Mouse (Mus musculus) liver, postnatal 0 days (tissue): ENCODE results near the gene Snx1. TPM values are rescaled to one million over a fixed set of nuclear protein-coding genes. Genes with fewer than 3 reads are reported as not detected.

Experiments used
- ATAC-seq: fragments of 200-750 bp; cut with Nextera tagmentation; 2 replicates; pipeline ENCODE4 v1.8.0; 2017; ENCODE audit warnings: mild to moderate bottlenecking, moderate library complexity
- DNase-seq: peaks from one replicate; pipeline ENCODE4 v3.0.0-alpha.2; 2016
- H3K27ac ChIP-seq: fragments of 300-500 bp; sonication (generic); 2 replicates; pipeline ENCODE4 v1.5.1; 2014; ENCODE audit warnings: antibody characterized with exemption, moderate library complexity, mild to moderate bottlenecking, low read depth
- H3K27me3 ChIP-seq: fragments of 300-500 bp; sonication (generic); 2 replicates; pipeline ENCODE4 v1.6.1; 2014; ENCODE audit warnings: low read length, control low read depth, mixed read lengths; ENCODE audit not compliant: insufficient read depth
- H3K36me3 ChIP-seq: fragments of 300-500 bp; sonication (generic); replicated peaks from 2 replicates; pipeline ENCODE4 v1.6.1; 2014; ENCODE audit warnings: mild to moderate bottlenecking, control low read depth, low read length, moderate library complexity, mixed read lengths; ENCODE audit not compliant: insufficient read depth
- H3K4me1 ChIP-seq: fragments of 300-500 bp; sonication (generic); 2 replicates; pipeline ENCODE4 v1.6.1; 2014; ENCODE audit warnings: antibody characterized with exemption, mild to moderate bottlenecking, control low read depth; ENCODE audit not compliant: insufficient read depth
- H3K4me2 ChIP-seq: fragments of 300-500 bp; sonication (generic); 2 replicates; pipeline ENCODE4 v1.6.1; 2014; ENCODE audit warnings: low read depth, mild to moderate bottlenecking, low read length, moderate library complexity, mixed read lengths
- H3K4me3 ChIP-seq: fragments of 300-500 bp; sonication (generic); 2 replicates; pipeline ENCODE4 v1.5.1; 2014; ENCODE audit warnings: low read depth, low read length
- H3K9ac ChIP-seq: fragments of 300-500 bp; sonication (generic); replicated peaks from 2 replicates; pipeline ENCODE4 v1.6.1; 2014; ENCODE audit warnings: mild to moderate bottlenecking, moderate library complexity
- H3K9me3 ChIP-seq: fragments of 300-500 bp; sonication (generic); 2 replicates; pipeline ENCODE4 v1.6.1; 2016; ENCODE audit warnings: mild to moderate bottlenecking, control low read depth, low read length, mixed read lengths
- CTCF ChIP-seq: sonication (generic); IDR thresholded peaks from 2 replicates; pipeline ENCODE4 v1.5.1; 2016; ENCODE audit warnings: antibody characterized with exemption, low read depth
- EP300 ChIP-seq: IDR thresholded peaks from 2 replicates; pipeline ENCODE4 v1.6.1; 2016; ENCODE audit warnings: antibody characterized with exemption, low read depth, mild to moderate bottlenecking
- WGBS: fragments of 180-500 bp; shearing (Covaris S2); extraction: QIAGEN DNeasy Blood & Tissue Kit; methylation state at CpG from one replicate; pipeline ENCODE4 v1.1.7; 2014; ENCODE audit not compliant: insufficient replicate concordance; 5-methylcytosine and 5-hydroxymethylcytosine counted together
- polyA plus RNA-seq: library from polyadenylated mRNA; unstranded; fragments of >200 nt; fragmentation: Nextera tagmentation; extraction: Ambion mirVana; gene quantifications from 2 replicates; pipeline ENCODE4 v1.2.1, GENCODE M21; 2015

The Snx1 gene
- polyA plus RNA-seq, 1 experiment from 2014 or later = 34.5 TPM

- Histone ChIP-seq H3K4me3 (no peak overlapping the region), H3K36me3 (no peaks in the 10 kb centered on the region), H3K4me2 (no peak overlapping the region), H3K27ac (no peak overlapping the region), H3K4me1 (no peaks in the 10 kb centered on the region), H3K9me3 (peaks cover 3% of the 10 kb centered on the region; the same call in 1 of the 2 replicates), H3K9ac (no peak overlapping the region), H3K27me3 (no peaks in the 10 kb centered on the region)
- WGBS = 55% methylated on average over 1 of the region's 1 CpGs
- peak; percentile 31; the same call in 1 of the 2 replicates for TF ChIP-seq CTCF
- TF ChIP-seq EP300 = no peak
- no peak for ATAC-seq
- no peak for DNase-seq
Observed at GRCm38 (mm10) chr9:66053620-66054019, 72.8 kb downstream of the Snx1 start.

- 77% methylated on average over 1 of the region's 1 CpGs for WGBS
- H3K4me3 ChIP-seq = no peak overlapping the region
- H3K4me2 ChIP-seq = no peak overlapping the region
- H3K9ac ChIP-seq = no peak overlapping the region
- peaks cover 3% of the 10 kb centered on the region; the same call in 1 of the 2 replicates for H3K9me3 ChIP-seq
- no peaks in the 10 kb centered on the region for H3K4me1 ChIP-seq
- no peak for ATAC-seq
- no peak for TF ChIP-seq CTCF
- no peaks in the 10 kb centered on the region for H3K27me3 ChIP-seq
- H3K27ac ChIP-seq = no peak overlapping the region
- H3K36me3 ChIP-seq = no peaks in the 10 kb centered on the region
- DNase-seq = no peak
Observed at GRCm38 (mm10) chr9:66052731-66053130, 73.7 kb downstream of the Snx1 start.

GRCm38 (mm10) chr9:66051493-66051892 is 74.9 kb downstream of the Snx1 start:
- no peak overlapping the region for H3K9ac ChIP-seq
- no peaks in the 10 kb centered on the region for H3K36me3 ChIP-seq
- H3K27me3 ChIP-seq = no peaks in the 10 kb centered on the region
- TF ChIP-seq CTCF (no peak), EP300 (no peak)
- H3K9me3 ChIP-seq = peaks cover 3% of the 10 kb centered on the region; the same call in 1 of the 2 replicates
- DNase-seq = no peak
- ATAC-seq = no peak
- H3K4me3 ChIP-seq = no peak overlapping the region
- H3K4me1 ChIP-seq = no peaks in the 10 kb centered on the region
- WGBS = 69% methylated on average over 4 of the region's 4 CpGs
- no peak overlapping the region for H3K4me2 ChIP-seq
- no peak overlapping the region for H3K27ac ChIP-seq

GRCm38 (mm10) chr9:66049931-66050601 is 76.3 kb downstream of the Snx1 start:
- Histone ChIP-seq H3K36me3 (no peaks in the 10 kb centered on the region), H3K4me1 (no peaks in the 10 kb centered on the region), H3K4me3 (no peak overlapping the region), H3K4me2 (no peak overlapping the region), H3K9me3 (peaks cover 3% of the 10 kb centered on the region; the same call in 1 of the 2 replicates), H3K27ac (no peak overlapping the region), H3K27me3 (no peaks in the 10 kb centered on the region), H3K9ac (no peak overlapping the region)
- WGBS = 67% methylated on average over 6 of the region's 6 CpGs
- ATAC-seq (no peak), DNase-seq (no peak)
- TF ChIP-seq EP300 (no peak), CTCF (no peak)

GRCm38 (mm10) chr9:66043241-66043640 is 83.1 kb downstream of the Snx1 start:
- DNase-seq = no peak
- no peak overlapping the region for H3K9ac ChIP-seq
- no peak overlapping the region for H3K4me2 ChIP-seq
- 88% methylated on average over 3 of the region's 3 CpGs for WGBS
- no peak for TF ChIP-seq EP300
- TF ChIP-seq CTCF = no peak
- H3K4me3 ChIP-seq = no peak overlapping the region
- peaks cover 4% of the 10 kb centered on the region; the same call in 1 of the 2 replicates for H3K36me3 ChIP-seq
- no peaks in the 10 kb centered on the region for H3K4me1 ChIP-seq
- no peaks in the 10 kb centered on the region for H3K27me3 ChIP-seq
- H3K9me3 ChIP-seq = no peaks in the 10 kb centered on the region
- no peak for ATAC-seq
- no peak overlapping the region for H3K27ac ChIP-seq

GRCm38 (mm10) chr9:66042331-66042730 is 84.1 kb downstream of the Snx1 start:
- H3K27ac ChIP-seq = no peak overlapping the region
- no peak overlapping the region for H3K4me2 ChIP-seq
- peaks cover 4% of the 10 kb centered on the region; the same call in 1 of the 2 replicates for H3K36me3 ChIP-seq
- H3K4me3 ChIP-seq = no peak overlapping the region
- H3K9me3 ChIP-seq = no peaks in the 10 kb centered on the region
- ATAC-seq = no peak
- WGBS = 75% methylated on average over 4 of the region's 4 CpGs
- TF ChIP-seq CTCF (no peak), EP300 (no peak)
- no peak overlapping the region for H3K9ac ChIP-seq
- H3K4me1 ChIP-seq = no peaks in the 10 kb centered on the region
- DNase-seq = no peak
- H3K27me3 ChIP-seq = no peaks in the 10 kb centered on the region

GRCm38 (mm10) chr9:66040801-66041200 is 85.6 kb downstream of the Snx1 start:
- no peak for ATAC-seq

More at GRCm38 (mm10) chr9:66040801-66041200, 85.6 kb downstream of the Snx1 start:
- 70% methylated on average over 3 of the region's 3 CpGs for WGBS
- no peak overlapping the region for H3K27ac ChIP-seq
- H3K36me3 ChIP-seq = peaks cover 4% of the 10 kb centered on the region; the same call in 1 of the 2 replicates
- H3K27me3 ChIP-seq = no peaks in the 10 kb centered on the region
- no peaks in the 10 kb centered on the region for H3K9me3 ChIP-seq
- DNase-seq = no peak
- no peak overlapping the region for H3K4me2 ChIP-seq
- TF ChIP-seq EP300 (no peak), CTCF (no peak)
- no peaks in the 10 kb centered on the region for H3K4me1 ChIP-seq
- H3K4me3 ChIP-seq = no peak overlapping the region
- H3K9ac ChIP-seq = no peak overlapping the region
